Mouse (Mus musculus): Measurements from ENCODE around the gene Gm42957. TPM values are rescaled to one million over a fixed set of nuclear protein-coding genes. Genes with fewer than 3 reads are reported as not detected.

Gene Gm42957
- polyA plus RNA-seq, 1 experiment from 2014 or later = 0.13 TPM

- Histone ChIP-seq H3K9me3 (ENCODE audit: control insufficient read depth, low read length) (no peaks in the 10 kb centered on the region), H3K27me3 (replicated peaks; ENCODE audit: control insufficient read depth, insufficient read depth, low read length) (0 out of 2 replicates have a peak, but pooled peaks cover 2% of the 10 kb centered on the region), H3K27ac (ENCODE audit: low read length) (no peak overlapping the region), H3K36me3 (ENCODE audit: control insufficient read depth, insufficient read depth) (no peaks in the 10 kb centered on the region), H3K4me3 (replicated peaks; ENCODE audit: low read length) (no peak overlapping the region), H3K4me1 (replicated peaks; ENCODE audit: control insufficient read depth, insufficient read depth, low read length) (peaks cover 11% of the 10 kb centered on the region), H3K4me2 (ENCODE audit: low read length) (no peak overlapping the region), H3K9ac (replicated peaks; ENCODE audit: low read depth, low read length) (no peak overlapping the region)
- 79% methylated on average over 1 of the region's 1 CpGs for whole genome bisulfite sequencing
- ATAC-seq = no peak
Observed at GRCm38 (mm10) chr3:96693579-96693978, 58.3 kb downstream of the Gm42957 start.

- Histone ChIP-seq H3K4me1 (replicated peaks; ENCODE audit: control insufficient read depth, insufficient read depth, low read length) (peaks cover 11% of the 10 kb centered on the region), H3K27ac (ENCODE audit: low read length) (peak within 1 kb of the TSS; percentile 90), H3K4me3 (replicated peaks; ENCODE audit: low read length) (peak within 1 kb of the TSS; percentile 95), H3K9ac (replicated peaks; ENCODE audit: low read depth, low read length) (peak within 1 kb of the TSS; percentile 90), H3K27me3 (replicated peaks; ENCODE audit: control insufficient read depth, insufficient read depth, low read length) (0 out of 2 replicates have a peak, but pooled peaks cover 2% of the 10 kb centered on the region), H3K4me2 (ENCODE audit: low read length) (peak within 1 kb of the TSS; percentile 69), H3K9me3 (ENCODE audit: control insufficient read depth, low read length) (no peaks in the 10 kb centered on the region), H3K36me3 (ENCODE audit: control insufficient read depth, insufficient read depth) (no peaks in the 10 kb centered on the region)
- peak; percentile 63 for ATAC-seq
- under 1% methylated on average over 35 of the region's 35 CpGs for WGBS
Observed at GRCm38 (mm10) chr3:96696198-96696765, 61.0 kb downstream of the Gm42957 start, which contains the start of gene Pias3. Gene Pias3, plus strand, starts transcription at chr3:96696384.

GRCm38 (mm10) chr3:96696766-96697732, 61.8 kb downstream of the Gm42957 start:
- Histone ChIP-seq H3K4me3 (replicated peaks; ENCODE audit: low read length) (peak overlapping the region; percentile 95), H3K9me3 (ENCODE audit: control insufficient read depth, low read length) (no peaks in the 10 kb centered on the region), H3K27ac (ENCODE audit: low read length) (peak overlapping the region; percentile 90), H3K9ac (replicated peaks; ENCODE audit: low read depth, low read length) (peak overlapping the region; percentile 90), H3K4me1 (replicated peaks; ENCODE audit: control insufficient read depth, insufficient read depth, low read length) (peaks cover 11% of the 10 kb centered on the region), H3K27me3 (replicated peaks; ENCODE audit: control insufficient read depth, insufficient read depth, low read length) (0 out of 2 replicates have a peak, but pooled peaks cover 2% of the 10 kb centered on the region), H3K4me2 (ENCODE audit: low read length) (peak overlapping the region; percentile 69), H3K36me3 (ENCODE audit: control insufficient read depth, insufficient read depth) (no peaks in the 10 kb centered on the region)
- under 1% methylated on average over 83 of the region's 85 CpGs for WGBS
- peak; percentile 90 for ATAC-seq

GRCm38 (mm10) chr3:96698993-96699690, 63.9 kb downstream of the Gm42957 start:
- Histone ChIP-seq H3K4me1 (replicated peaks; ENCODE audit: control insufficient read depth, insufficient read depth, low read length) (peaks cover 11% of the 10 kb centered on the region), H3K36me3 (ENCODE audit: control insufficient read depth, insufficient read depth) (no peaks in the 10 kb centered on the region), H3K9ac (replicated peaks; ENCODE audit: low read depth, low read length) (no peak overlapping the region), H3K27ac (ENCODE audit: low read length) (no peak overlapping the region), H3K4me2 (ENCODE audit: low read length) (no peak overlapping the region), H3K27me3 (replicated peaks; ENCODE audit: control insufficient read depth, insufficient read depth, low read length) (0 out of 2 replicates have a peak, but pooled peaks cover 2% of the 10 kb centered on the region), H3K9me3 (ENCODE audit: control insufficient read depth, low read length) (no peaks in the 10 kb centered on the region), H3K4me3 (replicated peaks; ENCODE audit: low read length) (no peak overlapping the region)
- ATAC-seq = no peak
- WGBS = 55% methylated on average over 19 of the region's 19 CpGs

- H3K36me3 ChIP-seq (ENCODE audit: control insufficient read depth, insufficient read depth) = no peaks in the 10 kb centered on the region
Observed at GRCm38 (mm10) chr3:96700376-96700775, 65.1 kb downstream of the Gm42957 start.

GRCm38 (mm10) chr3:96701003-96701402, 65.7 kb downstream of the Gm42957 start:
- H3K36me3 ChIP-seq (ENCODE audit: control insufficient read depth, insufficient read depth) = no peaks in the 10 kb centered on the region
- no peak overlapping the region for H3K4me2 ChIP-seq (ENCODE audit: low read length)
- H3K27me3 ChIP-seq (replicated peaks; ENCODE audit: control insufficient read depth, insufficient read depth, low read length) = 0 out of 2 replicates have a peak, but pooled peaks cover 2% of the 10 kb centered on the region
- no peak overlapping the region for H3K9ac ChIP-seq (replicated peaks; ENCODE audit: low read depth, low read length)
- H3K27ac ChIP-seq (ENCODE audit: low read length) = no peak overlapping the region
- H3K4me1 ChIP-seq (replicated peaks; ENCODE audit: control insufficient read depth, insufficient read depth, low read length) = peaks cover 8% of the 10 kb centered on the region
- H3K4me3 ChIP-seq (replicated peaks; ENCODE audit: low read length) = no peak overlapping the region
- H3K9me3 ChIP-seq (ENCODE audit: control insufficient read depth, low read length) = no peaks in the 10 kb centered on the region
- WGBS = 88% methylated on average over 4 of the region's 4 CpGs
- ATAC-seq = no peak

More at GRCm38 (mm10) chr3:96700376-96700775, 65.1 kb downstream of the Gm42957 start:
- no peak overlapping the region for H3K27ac ChIP-seq (ENCODE audit: low read length)
- 0 out of 2 replicates have a peak, but pooled peaks cover 2% of the 10 kb centered on the region for H3K27me3 ChIP-seq (replicated peaks; ENCODE audit: control insufficient read depth, insufficient read depth, low read length)
- no peak overlapping the region for H3K4me3 ChIP-seq (replicated peaks; ENCODE audit: low read length)
- H3K9me3 ChIP-seq (ENCODE audit: control insufficient read depth, low read length) = no peaks in the 10 kb centered on the region
- peaks cover 11% of the 10 kb centered on the region for H3K4me1 ChIP-seq (replicated peaks; ENCODE audit: control insufficient read depth, insufficient read depth, low read length)
- H3K4me2 ChIP-seq (ENCODE audit: low read length) = no peak overlapping the region
- H3K9ac ChIP-seq (replicated peaks; ENCODE audit: low read depth, low read length) = no peak overlapping the region
- 52% methylated on average over 7 of the region's 7 CpGs for WGBS
- ATAC-seq = no peak

Other genes starting within 250 kb of the Gm42957 start
- gene BC107364, start 183.2 kb upstream of the Gm42957 start, polyA plus RNA-seq (2015; fragmentation: Nextera tagmentation; extraction: Ambion mirVana) = not detected in 2 replicates
- 0.66 and 1.1 TPM in 2 replicates for gene Hfe2, start 110.3 kb upstream of the Gm42957 start, polyA plus RNA-seq (2015; fragmentation: Nextera tagmentation; extraction: Ambion mirVana)
- gene Txnip, start 77.5 kb upstream of the Gm42957 start, polyA plus RNA-seq (2015; fragmentation: Nextera tagmentation; extraction: Ambion mirVana) = 63.4 and 75.9 TPM in 2 replicates
- 1.6 and 1.8 TPM in 2 replicates for gene Gm16253, start 58.5 kb upstream of the Gm42957 start, polyA plus RNA-seq (2015; fragmentation: Nextera tagmentation; extraction: Ambion mirVana)
- gene Polr3gl, start 41.3 kb upstream of the Gm42957 start, polyA plus RNA-seq (2015; fragmentation: Nextera tagmentation; extraction: Ambion mirVana) = 38.7 and 43.1 TPM in 2 replicates
- gene Ankrd34a, start 38.8 kb upstream of the Gm42957 start, polyA plus RNA-seq (2015; fragmentation: Nextera tagmentation; extraction: Ambion mirVana) = 16.2 and 21.9 TPM in 2 replicates
- 6.3 and 7.5 TPM in 2 replicates for gene Lix1l, start 34.3 kb upstream of the Gm42957 start, polyA plus RNA-seq (2015; fragmentation: Nextera tagmentation; extraction: Ambion mirVana)
- gene Rbm8a, start 5.5 kb upstream of the Gm42957 start, polyA plus RNA-seq (2015; fragmentation: Nextera tagmentation; extraction: Ambion mirVana) = 123 and 132 TPM in 2 replicates
- 55.1 and 61.6 TPM in 2 replicates for gene Pex11b, start 98 bp upstream of the Gm42957 start, polyA plus RNA-seq (2015; fragmentation: Nextera tagmentation; extraction: Ambion mirVana)
- gene Itga10, start 10.1 kb downstream of the Gm42957 start, polyA plus RNA-seq (2015; fragmentation: Nextera tagmentation; extraction: Ambion mirVana) = 0.75 and 1.3 TPM in 2 replicates
- gene Ankrd35, start 34.7 kb downstream of the Gm42957 start, polyA plus RNA-seq (2015; fragmentation: Nextera tagmentation; extraction: Ambion mirVana) = 1.2 and 3.5 TPM in 2 replicates
- gene Pias3, start 60.9 kb downstream of the Gm42957 start, polyA plus RNA-seq (2015; fragmentation: Nextera tagmentation; extraction: Ambion mirVana) = 24.3 and 32.6 TPM in 2 replicates
- 4.8 and 6.2 TPM in 2 replicates for gene Nudt17, start 73.1 kb downstream of the Gm42957 start, polyA plus RNA-seq (2015; fragmentation: Nextera tagmentation; extraction: Ambion mirVana)
- gene Polr3c, start 92.2 kb downstream of the Gm42957 start, polyA plus RNA-seq (2015; fragmentation: Nextera tagmentation; extraction: Ambion mirVana) = 32.2 and 33.9 TPM in 2 replicates
- 59.8 and 65.1 TPM in 2 replicates for gene Rnf115, start 92.2 kb downstream of the Gm42957 start, polyA plus RNA-seq (2015; fragmentation: Nextera tagmentation; extraction: Ambion mirVana)
- gene Pdzk1, start 193.8 kb downstream of the Gm42957 start, polyA plus RNA-seq (2015; fragmentation: Nextera tagmentation; extraction: Ambion mirVana) = 0.11 and 0.20 TPM in 2 replicates
- gene Cd160, start 193.9 kb downstream of the Gm42957 start, polyA plus RNA-seq (2015; fragmentation: Nextera tagmentation; extraction: Ambion mirVana) = 0.08 and 0.22 TPM in 2 replicates